Mouse (Mus musculus): ENCODE results near the gene Hagh. TPM values are rescaled to one million over a fixed set of nuclear protein-coding genes. Genes with fewer than 3 reads are reported as not detected.

Gene Hagh
- polyA plus RNA-seq, 1 experiment from 2014 or later = 26.4 TPM

- DNase-seq (ENCODE audit: low spot score) = peak; percentile 37
- peak overlapping the region; percentile 79 for H3K27ac ChIP-seq (replicated peaks)
- no peaks in the 10 kb centered on the region for H3K27me3 ChIP-seq (replicated peaks; ENCODE audit: low read depth, poor library complexity, severe bottlenecking)
These were observed 38.1 kb downstream of the Hagh start for GRCm38 (mm10) chr17:24878117-24878397.

GRCm38 (mm10) chr17:24878531-24878930 is 38.6 kb downstream of the Hagh start:
- Histone ChIP-seq H3K36me3 (replicated peaks) (peaks cover 20% of the 10 kb centered on the region), H3K4me3 (peak overlapping the region; percentile 26; the same call in 1 of the 2 replicates), H3K27me3 (replicated peaks; ENCODE audit: low read depth, poor library complexity, severe bottlenecking) (no peaks in the 10 kb centered on the region), H3K27ac (replicated peaks) (peak overlapping the region; percentile 79), H3K9me3 (no peaks in the 10 kb centered on the region), H3K4me1 (peaks cover 37% of the 10 kb centered on the region)
- WGBS = 73% methylated on average over 8 of the region's 8 CpGs
- no peak for DNase-seq (ENCODE audit: low spot score)

More at GRCm38 (mm10) chr17:24878117-24878397, 38.1 kb downstream of the Hagh start:
- H3K4me1 ChIP-seq = peaks cover 37% of the 10 kb centered on the region
- peaks cover 15% of the 10 kb centered on the region for H3K36me3 ChIP-seq (replicated peaks)
- H3K9me3 ChIP-seq = no peaks in the 10 kb centered on the region
- whole genome bisulfite sequencing = 27% methylated on average over 5 of the region's 5 CpGs
- H3K4me3 ChIP-seq = peak overlapping the region; percentile 26; the same call in 1 of the 2 replicates

GRCm38 (mm10) chr17:24881738-24882440 is 41.9 kb downstream of the Hagh start:
- DNase-seq (ENCODE audit: low spot score) = peak; percentile 68
- Histone ChIP-seq H3K36me3 (replicated peaks) (peaks cover 35% of the 10 kb centered on the region), H3K27ac (replicated peaks) (peak overlapping the region; percentile 75), H3K27me3 (replicated peaks; ENCODE audit: low read depth, poor library complexity, severe bottlenecking) (no peaks in the 10 kb centered on the region), H3K4me3 (peak overlapping the region; percentile 26; the same call in 1 of the 2 replicates), H3K9me3 (no peaks in the 10 kb centered on the region), H3K4me1 (peaks cover 48% of the 10 kb centered on the region)
- WGBS = 43% methylated on average over 7 of the region's 7 CpGs

GRCm38 (mm10) chr17:24884391-24884790 is 44.4 kb downstream of the Hagh start:
- no peak for DNase-seq (ENCODE audit: low spot score)
- Histone ChIP-seq H3K4me1 (peaks cover 42% of the 10 kb centered on the region), H3K27ac (replicated peaks) (no peak overlapping the region), H3K4me3 (peak overlapping the region; percentile 84; the same call in 1 of the 2 replicates), H3K9me3 (no peaks in the 10 kb centered on the region), H3K36me3 (replicated peaks) (peaks cover 45% of the 10 kb centered on the region), H3K27me3 (replicated peaks; ENCODE audit: low read depth, poor library complexity, severe bottlenecking) (no peaks in the 10 kb centered on the region)
- WGBS = 87% methylated on average over 6 of the region's 6 CpGs

- no peaks in the 10 kb centered on the region for H3K9me3 ChIP-seq
- H3K27ac ChIP-seq (replicated peaks) = peak overlapping the region; percentile 62; the same call in 1 of the 2 replicates
- H3K4me1 ChIP-seq = peaks cover 41% of the 10 kb centered on the region
- WGBS = 26% methylated on average over 22 of the region's 22 CpGs
- DNase-seq (ENCODE audit: low spot score) = no peak
- H3K27me3 ChIP-seq (replicated peaks; ENCODE audit: low read depth, poor library complexity, severe bottlenecking) = no peaks in the 10 kb centered on the region
- H3K4me3 ChIP-seq = peak overlapping the region; percentile 84
- peaks cover 57% of the 10 kb centered on the region for H3K36me3 ChIP-seq (replicated peaks)
These were observed 45.6 kb downstream of the Hagh start for GRCm38 (mm10) chr17:24885356-24886133.

GRCm38 (mm10) chr17:24886134-24886931 is 46.4 kb downstream of the Hagh start, which contains the start of the genes Nubp2 and Spsb3:
Gene Nubp2, minus strand, starts transcription at chr17:24886349.
Gene Spsb3, plus strand, starts transcription at chr17:24886643.
- H3K27me3 ChIP-seq (replicated peaks; ENCODE audit: low read depth, poor library complexity, severe bottlenecking) = no peaks in the 10 kb centered on the region
- peak within 1 kb of the TSS; percentile 84 for H3K4me3 ChIP-seq
- peak within 1 kb of the TSS; percentile 85 for H3K27ac ChIP-seq (replicated peaks)
- WGBS = under 1% methylated on average over 69 of the region's 69 CpGs
- peak; percentile 97 for DNase-seq (ENCODE audit: low spot score)
- H3K9me3 ChIP-seq = no peaks in the 10 kb centered on the region
- H3K4me1 ChIP-seq = peaks cover 34% of the 10 kb centered on the region
- peaks cover 65% of the 10 kb centered on the region for H3K36me3 ChIP-seq (replicated peaks)

- H3K27me3 ChIP-seq (replicated peaks; ENCODE audit: low read depth, poor library complexity, severe bottlenecking) = no peaks in the 10 kb centered on the region
- H3K4me1 ChIP-seq = peaks cover 28% of the 10 kb centered on the region
- peak overlapping the region; percentile 85 for H3K27ac ChIP-seq (replicated peaks)
- H3K36me3 ChIP-seq (replicated peaks) = peaks cover 67% of the 10 kb centered on the region
- WGBS = under 1% methylated on average over 18 of the region's 18 CpGs
- no peak for DNase-seq (ENCODE audit: low spot score)
- no peaks in the 10 kb centered on the region for H3K9me3 ChIP-seq
- H3K4me3 ChIP-seq = peak overlapping the region; percentile 84
These were observed 47.0 kb downstream of the Hagh start for GRCm38 (mm10) chr17:24886932-24887271.

GRCm38 (mm10) chr17:24887291-24888080 is 47.5 kb downstream of the Hagh start:
- Histone ChIP-seq H3K4me1 (peaks cover 24% of the 10 kb centered on the region), H3K4me3 (peak overlapping the region; percentile 84), H3K27me3 (replicated peaks; ENCODE audit: low read depth, poor library complexity, severe bottlenecking) (no peaks in the 10 kb centered on the region), H3K9me3 (no peaks in the 10 kb centered on the region), H3K36me3 (replicated peaks) (peaks cover 67% of the 10 kb centered on the region), H3K27ac (replicated peaks) (peak overlapping the region; percentile 85)
- WGBS = 66% methylated on average over 18 of the region's 18 CpGs
- no peak for DNase-seq (ENCODE audit: low spot score)

- WGBS = 89% methylated on average over 3 of the region's 3 CpGs
These were observed 48.9 kb downstream of the Hagh start for GRCm38 (mm10) chr17:24888862-24889261.

GRCm38 (mm10) chr17:24890151-24891092 is 50.5 kb downstream of the Hagh start:
- H3K4me1 ChIP-seq = peaks cover 35% of the 10 kb centered on the region
- H3K27ac ChIP-seq (replicated peaks) = no peak overlapping the region
- peaks cover 57% of the 10 kb centered on the region for H3K36me3 ChIP-seq (replicated peaks)
- peak overlapping the region; percentile 24 for H3K4me3 ChIP-seq
- WGBS = 90% methylated on average over 19 of the region's 19 CpGs
- no peaks in the 10 kb centered on the region for H3K9me3 ChIP-seq
- H3K27me3 ChIP-seq (replicated peaks; ENCODE audit: low read depth, poor library complexity, severe bottlenecking) = no peaks in the 10 kb centered on the region
- no peak for DNase-seq (ENCODE audit: low spot score)

More at GRCm38 (mm10) chr17:24888862-24889261, 48.9 kb downstream of the Hagh start:
- H3K4me3 ChIP-seq = 0 out of 2 replicates have a peak overlapping the region, but pooled peaks have one; percentile 11
- no peaks in the 10 kb centered on the region for H3K27me3 ChIP-seq (replicated peaks; ENCODE audit: low read depth, poor library complexity, severe bottlenecking)
- H3K9me3 ChIP-seq = no peaks in the 10 kb centered on the region
- H3K36me3 ChIP-seq (replicated peaks) = peaks cover 67% of the 10 kb centered on the region
- peaks cover 31% of the 10 kb centered on the region for H3K4me1 ChIP-seq
- no peak overlapping the region for H3K27ac ChIP-seq (replicated peaks)
- no peak for DNase-seq (ENCODE audit: low spot score)

- 90% methylated on average over 13 of the region's 13 CpGs for WGBS
- peaks cover 57% of the 10 kb centered on the region for H3K36me3 ChIP-seq (replicated peaks)
These were observed 51.4 kb downstream of the Hagh start for GRCm38 (mm10) chr17:24891321-24891720.

More at GRCm38 (mm10) chr17:24891321-24891720, 51.4 kb downstream of the Hagh start:
- no peaks in the 10 kb centered on the region for H3K9me3 ChIP-seq
- H3K27me3 ChIP-seq (replicated peaks; ENCODE audit: low read depth, poor library complexity, severe bottlenecking) = no peaks in the 10 kb centered on the region
- DNase-seq (ENCODE audit: low spot score) = no peak
- peaks cover 40% of the 10 kb centered on the region for H3K4me1 ChIP-seq
- no peak overlapping the region for H3K27ac ChIP-seq (replicated peaks)
- H3K4me3 ChIP-seq = no peak overlapping the region

All from embryonic facial prominence, embryonic 10.5 days (tissue).